Mouse (Mus musculus): Measurements from ENCODE around the gene Lrrc8b.

GRCm38 (mm10) chr5:105508813-105509212 lies 93.2 kb downstream of the Lrrc8b start:
- TF ChIP-seq CTCF (IDR thresholded peaks at IDR 0.05) (no peak), EP300 (IDR thresholded peaks at IDR 0.05) (no peak)
